Mouse (Mus musculus): Measurements from ENCODE around the gene Unc13d.
"Not testable (repeated sequence)": the region's sequence is repeated elsewhere in the genome, so short reads cannot be mapped to it uniquely, and the experiment has no call there.

Unc13d gene

GRCm38 (mm10) chr11:116022256-116022780, 55.4 kb downstream of the Unc13d start:
- DNase-seq (ENCODE audit: low read depth, low spot score): no peak

- DNase-seq (ENCODE audit: low read depth, low spot score): peak; percentile 48
Observed at GRCm38 (mm10) chr11:116021328-116022220, 56.2 kb downstream of the Unc13d start.

DNA sequence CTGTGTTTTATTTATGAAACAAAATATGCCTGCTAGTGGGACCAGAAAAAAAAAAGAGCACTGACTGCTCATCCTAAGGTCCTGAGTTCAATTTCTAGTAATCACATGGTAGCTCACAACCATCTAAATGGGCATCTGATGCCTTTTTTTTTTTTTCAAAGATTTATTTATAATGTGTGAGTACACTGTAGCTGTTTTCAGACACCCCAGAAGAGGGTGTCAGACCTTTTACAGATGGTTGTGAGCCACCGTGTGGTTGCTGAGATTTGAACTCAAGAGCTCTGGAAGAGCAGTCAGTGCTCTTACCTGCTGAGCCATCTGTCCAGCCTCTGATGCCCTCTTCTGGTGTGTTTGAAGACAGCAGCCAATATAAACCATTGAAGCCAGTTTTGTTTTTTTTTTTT, 57.2 kb downstream of the Unc13d start:
- peak; percentile 78 for DNase-seq (ENCODE audit: low read depth, low spot score)

DNA sequence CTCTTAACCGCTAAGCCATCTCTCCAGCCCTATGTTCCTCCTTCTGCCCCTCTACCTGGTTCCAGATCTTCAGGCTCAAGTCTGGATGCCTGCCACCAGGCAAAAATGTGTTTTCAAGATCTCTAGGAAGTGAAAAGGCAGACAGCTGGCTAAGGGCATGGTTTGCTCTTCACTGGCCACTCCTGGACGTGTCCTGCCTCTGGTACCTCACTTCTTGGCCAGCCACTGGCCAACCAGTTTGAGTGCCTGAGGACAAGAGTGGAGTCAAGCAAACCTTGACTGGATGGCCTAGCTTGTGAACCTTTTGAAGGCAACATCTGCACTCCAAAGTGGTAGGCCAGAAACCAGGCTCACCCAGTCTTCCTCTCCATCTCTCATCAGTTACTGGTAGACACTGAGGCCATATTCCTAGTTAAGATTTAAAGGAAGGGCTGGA, 57.8 kb downstream of the Unc13d start:
- DNase-seq (ENCODE audit: low read depth, low spot score): peak; percentile 55

DNA sequence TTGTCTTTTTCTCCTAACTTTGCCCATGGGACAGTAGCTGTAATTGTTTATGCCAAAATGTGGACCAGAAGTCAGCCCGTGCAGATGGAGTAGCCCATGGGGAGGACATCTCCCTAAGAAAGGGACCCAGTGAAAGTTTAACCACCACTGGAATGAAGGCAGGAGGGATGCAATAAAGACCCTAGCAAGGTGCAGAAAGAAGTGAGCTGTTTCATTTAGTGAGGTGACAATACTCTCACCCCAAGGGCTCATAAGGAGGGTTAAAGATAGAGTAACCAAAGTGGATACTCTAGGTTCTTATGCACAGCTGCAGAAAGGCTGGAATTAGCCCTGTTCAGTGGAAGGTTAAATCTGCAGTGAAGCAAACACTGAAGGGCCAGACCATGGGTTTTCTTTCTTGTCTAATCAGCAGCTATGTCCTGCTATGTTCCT, 58.4 kb downstream of the Unc13d start:
- DNase-seq (ENCODE audit: low read depth, low spot score): no peak

DNA sequence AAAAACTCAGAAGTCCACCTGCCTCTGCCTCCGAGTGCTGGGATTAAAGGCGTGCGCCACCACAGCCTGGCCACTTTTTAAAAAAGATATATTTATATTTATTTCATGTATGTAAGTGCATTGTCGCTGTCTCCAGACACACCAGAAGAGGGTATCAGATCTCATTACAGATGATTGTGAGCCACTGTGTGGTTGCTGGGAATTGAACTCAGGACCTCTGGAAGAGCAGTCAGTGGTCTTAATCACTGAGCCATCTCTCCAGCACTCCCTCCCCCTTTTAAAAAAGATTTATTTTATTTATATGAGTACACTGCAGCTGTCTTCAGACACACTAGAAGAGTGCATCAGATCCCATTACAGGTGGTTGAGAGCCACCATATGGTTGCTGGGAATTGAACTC, 58.9 kb downstream of the Unc13d start:
- DNase-seq (ENCODE audit: low read depth, low spot score): not testable (repeated sequence)

DNA sequence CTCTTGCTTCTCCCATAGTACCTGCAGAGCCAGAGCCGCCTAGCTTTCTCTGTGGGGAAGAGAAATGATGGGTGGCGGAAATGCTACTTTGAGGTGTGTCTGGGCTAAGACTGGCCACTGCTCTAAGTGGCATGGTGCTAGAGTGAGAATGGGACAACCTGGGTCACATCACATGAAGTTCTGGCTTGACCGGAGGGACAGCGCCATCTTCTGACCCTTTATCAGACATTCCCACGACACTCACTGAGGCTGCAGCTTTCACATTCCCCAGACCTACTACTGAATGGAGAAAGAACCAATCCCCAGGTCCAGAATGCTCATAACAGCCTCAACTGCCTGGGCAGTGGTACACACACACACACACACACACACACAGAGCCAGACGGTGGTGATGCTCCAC, 59.7 kb downstream of the Unc13d start:
- DNase-seq (ENCODE audit: low read depth, low spot score): peak; percentile 77

- DNase-seq (ENCODE audit: low read depth, low spot score): no peak
Observed at GRCm38 (mm10) chr11:116014821-116015220, 62.9 kb downstream of the Unc13d start.

DNA sequence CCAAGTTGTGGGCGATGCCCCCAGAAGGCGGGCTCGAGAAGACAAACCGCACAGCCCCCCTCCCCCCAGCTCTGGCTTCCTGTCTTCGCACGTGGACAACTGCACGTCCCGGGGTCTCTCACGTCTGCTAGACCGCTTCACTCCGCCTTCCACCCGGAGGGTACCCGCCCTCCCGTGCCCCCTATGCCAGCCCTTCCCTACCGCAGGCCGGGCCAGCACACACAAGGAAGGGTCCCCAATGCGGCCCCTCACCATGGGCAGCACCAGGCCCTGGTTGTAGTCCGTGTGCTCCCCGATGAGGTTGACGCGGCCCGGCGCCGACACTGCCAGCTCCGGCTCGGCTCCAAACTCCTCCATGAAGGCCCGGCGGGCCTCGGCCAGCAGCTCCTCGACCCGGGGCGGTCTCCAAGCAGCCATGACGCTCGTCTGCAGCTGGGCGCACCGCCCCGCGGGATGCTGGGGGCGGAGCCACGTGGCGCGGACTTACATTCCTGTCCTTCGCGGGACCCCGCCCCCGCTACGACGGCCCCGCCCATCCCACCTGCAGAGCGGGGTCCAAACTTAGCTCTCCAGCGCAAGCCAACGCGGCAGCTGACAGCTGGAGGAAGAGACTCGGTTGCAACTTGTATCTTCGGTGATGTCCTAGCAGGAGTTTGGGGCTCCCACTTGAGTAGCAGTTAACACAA, 65.4 kb downstream of the Unc13d start, which contains the start of gene Galk1:
TSS of gene Galk1 (minus strand) at position 458 of the 686 bp plus-strand sequence.
- DNase-seq (ENCODE audit: low read depth, low spot score): peak; percentile 99

Measured in A20 (cell line).